Mouse (Mus musculus) naive thymus-derived CD4-positive, alpha-beta T cell, adult 2 months (primary cell): ENCODE data around the gene Rtkn2.

ENCODE experiments used
- DNase-seq: peaks from one replicate; pipeline ENCODE4 v3.0.0-alpha.2; 2011; ENCODE audit warnings: low read depth

The Rtkn2 gene

DNA sequence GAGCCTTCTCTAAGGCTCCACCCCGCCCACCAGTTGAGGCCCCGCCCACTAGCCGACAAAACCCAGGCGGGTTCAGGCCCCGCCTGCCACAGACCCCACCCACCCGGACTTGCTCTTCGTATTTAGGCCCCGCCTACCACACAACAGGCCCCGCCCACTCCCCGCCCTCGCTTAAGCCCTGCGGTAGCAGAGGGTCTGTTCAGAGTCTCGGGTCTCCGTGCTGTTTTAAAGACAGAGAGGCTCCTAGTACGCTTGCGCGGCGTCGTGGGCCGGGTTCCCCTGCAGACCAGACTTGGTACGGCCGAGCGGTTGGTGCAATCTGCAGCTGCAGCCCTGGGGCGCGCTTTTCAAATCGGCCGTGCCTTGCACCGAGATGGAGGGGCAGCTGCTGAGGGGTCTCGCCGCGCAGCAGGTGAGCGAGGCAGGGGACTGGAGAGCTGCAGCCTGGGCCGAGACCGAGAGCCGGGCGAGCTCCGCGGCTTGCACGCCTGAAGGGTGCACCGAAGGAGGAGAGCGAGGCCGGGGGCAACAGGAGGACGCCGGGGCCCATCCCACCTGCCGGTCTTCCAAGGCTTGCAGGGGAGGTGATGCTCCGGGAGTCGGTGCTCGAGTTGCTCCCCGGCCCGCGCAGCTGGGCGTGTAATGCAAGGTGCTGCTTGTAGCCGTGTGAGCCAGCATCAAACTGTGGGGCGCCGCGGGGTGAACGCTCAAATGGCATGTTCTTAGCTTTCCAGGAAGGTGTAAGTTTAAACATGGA is at the start of gene Rtkn2:
Gene Rtkn2, plus strand, starts transcription at position 170 of the 757 bp plus-strand sequence.
- peak; percentile 92 for DNase-seq

DNA sequence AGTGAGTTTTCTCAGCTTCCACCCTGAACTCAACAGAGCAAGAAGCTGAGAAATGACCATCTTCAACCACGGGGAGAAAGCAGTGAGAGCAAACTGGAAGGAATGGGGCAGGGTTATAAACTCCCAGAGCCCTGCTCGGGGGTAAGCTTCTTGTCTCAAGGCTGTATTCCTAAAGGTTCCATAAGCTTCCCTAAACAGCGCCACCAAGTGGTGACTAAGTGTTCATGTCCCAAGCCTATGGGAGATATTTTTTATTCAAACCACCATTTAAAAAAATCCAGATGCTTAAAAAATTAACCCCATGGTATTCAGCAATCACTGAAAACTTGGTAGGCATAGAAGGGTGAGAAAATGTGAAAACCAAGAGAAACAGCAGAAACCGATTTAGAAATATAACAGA is 48.0 kb upstream of the Rtkn2 start:
- no peak for DNase-seq

- DNase-seq = no peak
Observed at GRCm38 (mm10) chr10:67932780-67933179, 46.6 kb upstream of the Rtkn2 start.

- DNase-seq = no peak
Observed at GRCm38 (mm10) chr10:67936944-67937343, 42.4 kb upstream of the Rtkn2 start.

GRCm38 (mm10) chr10:67937775-67938174 is 41.6 kb upstream of the Rtkn2 start:
- no peak for DNase-seq

GRCm38 (mm10) chr10:67939546-67939945 is 39.8 kb upstream of the Rtkn2 start:
- DNase-seq = no peak

DNA sequence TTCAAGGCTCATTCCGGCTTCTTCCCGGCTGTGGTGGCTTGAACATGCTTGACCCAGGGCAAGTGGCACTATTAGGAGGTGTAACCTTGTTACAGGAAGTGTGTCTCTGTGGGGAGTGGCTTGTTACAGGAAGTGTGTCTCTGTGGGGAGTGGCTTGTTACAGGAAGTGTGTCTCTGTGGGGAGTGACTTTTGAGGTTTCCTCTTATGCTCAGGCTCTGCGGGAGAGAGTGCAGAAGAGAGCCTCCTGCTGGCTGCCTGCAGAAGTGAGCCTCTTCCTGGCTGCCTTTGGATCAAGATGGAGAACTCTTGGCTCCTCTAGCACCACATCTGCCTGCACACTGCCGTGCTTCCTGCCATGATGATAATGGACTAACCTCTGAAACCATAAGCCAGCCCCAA is 35.9 kb upstream of the Rtkn2 start:
- peak; percentile 18 for DNase-seq

DNA sequence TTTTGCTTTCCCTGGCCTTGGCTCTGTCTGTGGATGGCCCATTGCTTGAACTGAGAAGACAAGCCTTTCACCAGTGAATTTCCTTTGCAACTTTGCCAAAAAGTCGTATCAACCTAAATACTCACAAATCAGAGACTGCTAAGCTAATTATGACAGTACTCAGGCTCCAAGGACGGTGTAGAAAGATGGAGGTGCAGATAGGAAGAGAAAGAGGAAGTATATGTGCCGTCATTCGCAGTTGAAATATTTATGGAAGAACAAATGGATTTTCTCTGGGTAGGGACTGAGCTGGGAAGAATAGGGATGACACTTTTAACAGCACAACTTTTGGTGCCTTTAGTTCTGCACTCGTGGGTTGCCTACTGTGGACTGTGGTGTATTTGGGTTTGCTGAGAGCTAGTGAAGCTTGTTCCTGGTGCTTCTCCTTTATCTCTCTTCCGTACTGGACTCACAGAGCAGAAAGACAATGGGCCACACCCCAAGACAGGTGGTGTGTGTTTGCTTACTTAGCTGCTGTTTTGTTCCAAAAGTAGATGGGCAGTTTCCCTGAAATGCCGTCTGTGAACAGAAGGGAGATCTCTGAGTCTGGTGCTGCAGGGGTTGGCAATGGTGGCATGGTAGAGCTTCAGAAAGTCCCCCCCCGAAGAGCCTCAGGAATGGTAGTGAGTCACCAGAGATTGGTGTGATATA is 29.2 kb upstream of the Rtkn2 start:
- DNase-seq = no peak

DNA sequence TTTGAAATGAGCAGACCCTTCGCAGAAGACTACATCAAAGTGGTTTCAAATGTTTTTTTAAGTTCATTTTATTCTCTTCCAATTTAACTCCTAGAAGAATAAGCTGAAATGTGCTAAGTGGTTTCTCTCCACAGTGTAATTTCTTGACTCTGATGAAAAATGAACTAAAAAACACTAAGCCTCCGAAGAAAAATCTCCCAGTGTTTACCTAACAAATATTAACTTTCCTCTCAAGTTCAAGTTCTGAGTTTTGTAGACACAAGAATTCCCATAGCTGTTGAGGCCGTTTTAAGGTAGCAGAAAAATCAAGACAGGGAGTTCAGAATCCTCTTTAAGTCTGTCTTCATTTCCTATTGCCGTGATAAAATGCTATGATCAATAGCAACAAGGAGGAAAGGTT is 27.7 kb upstream of the Rtkn2 start:
- no peak for DNase-seq

DNA sequence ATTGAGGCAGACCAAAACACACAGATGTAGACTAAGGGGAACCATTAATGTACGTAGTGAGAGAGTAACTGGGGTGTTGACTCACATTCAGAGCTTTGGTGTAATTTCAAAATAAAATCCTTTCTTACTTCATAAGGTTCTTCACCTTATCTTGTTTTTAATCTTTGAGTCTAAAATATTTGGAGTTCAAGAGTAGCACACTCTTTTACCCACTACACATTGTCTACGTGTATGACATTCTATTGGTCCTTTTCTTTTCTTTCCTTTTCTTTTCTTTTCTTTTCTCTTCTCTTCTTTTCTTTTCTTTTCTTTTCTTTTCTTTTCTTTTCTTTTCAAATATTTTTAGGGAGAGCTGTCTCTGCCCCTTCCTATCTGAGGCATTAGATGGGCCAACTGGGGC is 23.4 kb upstream of the Rtkn2 start:
- DNase-seq = no peak

DNA sequence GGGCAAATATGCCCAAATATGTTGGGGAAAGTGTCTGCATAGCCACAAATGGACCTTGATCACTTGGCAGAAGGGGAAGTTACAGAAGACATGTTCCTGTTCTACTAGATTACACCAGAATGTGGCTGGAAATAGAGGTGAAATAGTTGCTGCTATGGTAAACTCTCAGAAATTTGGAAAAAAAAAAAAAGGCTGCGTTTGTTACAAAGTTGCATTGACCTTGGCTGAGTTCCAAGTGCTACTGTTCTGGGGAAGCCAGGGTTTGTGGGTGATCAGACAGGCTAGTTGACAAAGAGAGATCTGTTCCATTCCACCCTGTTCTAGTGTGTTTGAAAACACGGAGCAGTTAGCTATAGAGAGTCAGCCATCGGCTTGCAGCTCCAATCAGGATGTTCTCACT is 19.4 kb upstream of the Rtkn2 start:
- DNase-seq = no peak

GRCm38 (mm10) chr10:67962496-67962895 is 16.9 kb upstream of the Rtkn2 start:
- no peak for DNase-seq

DNA sequence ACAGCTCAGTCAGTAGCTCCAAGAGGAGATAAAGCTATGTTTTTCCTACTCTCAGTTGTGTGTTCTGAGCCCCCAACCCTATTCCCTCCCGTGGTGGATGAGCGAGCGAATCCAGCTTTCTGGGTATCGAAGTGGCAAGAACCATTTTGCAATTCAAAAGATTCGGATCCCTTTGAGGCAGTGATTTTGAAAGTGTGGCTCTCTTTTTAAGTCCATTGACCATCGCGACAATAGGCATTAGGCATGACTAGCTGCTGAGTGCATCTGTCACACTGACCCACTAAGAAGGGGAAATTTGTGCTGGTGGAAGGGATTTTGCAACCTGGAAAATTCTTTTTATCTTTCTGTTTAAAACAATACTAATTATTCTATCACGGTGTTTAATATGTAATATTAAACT is 15.3 kb upstream of the Rtkn2 start:
- no peak for DNase-seq

DNA sequence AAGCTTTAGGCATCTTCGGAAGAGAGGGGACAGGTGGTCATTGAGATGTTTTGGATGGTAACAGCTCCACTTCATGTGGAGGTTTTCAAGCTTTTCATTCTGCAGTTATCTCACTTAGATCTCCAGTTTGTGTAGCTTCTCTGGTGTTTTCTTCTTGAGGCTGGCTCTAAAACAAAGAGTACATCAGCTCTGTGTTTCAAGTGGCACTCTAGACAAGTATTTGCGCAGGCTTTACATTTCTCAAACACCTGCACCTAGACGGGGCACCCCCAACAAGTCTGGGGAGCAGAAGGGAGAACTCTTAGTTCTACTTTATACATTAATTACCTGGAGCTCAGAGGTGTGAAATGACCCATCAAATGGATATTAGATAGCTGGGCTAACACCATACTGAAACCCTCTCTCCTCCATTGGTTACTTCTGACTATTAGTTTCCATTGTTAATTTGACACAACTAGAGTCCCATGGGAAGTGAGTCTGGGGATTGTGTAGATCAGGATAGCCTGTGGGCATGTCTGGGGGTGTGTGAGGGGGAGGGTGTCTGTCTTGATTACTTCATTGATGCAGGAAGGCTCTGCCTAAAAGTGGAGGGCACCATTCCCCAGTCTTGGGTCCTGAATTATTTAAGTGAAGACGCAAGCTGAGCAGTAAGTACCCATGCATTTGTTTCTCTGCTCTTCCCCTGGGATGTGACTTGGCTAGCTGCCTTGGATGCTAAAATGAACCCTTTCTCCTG is 14.0 kb upstream of the Rtkn2 start:
- no peak for DNase-seq

DNA sequence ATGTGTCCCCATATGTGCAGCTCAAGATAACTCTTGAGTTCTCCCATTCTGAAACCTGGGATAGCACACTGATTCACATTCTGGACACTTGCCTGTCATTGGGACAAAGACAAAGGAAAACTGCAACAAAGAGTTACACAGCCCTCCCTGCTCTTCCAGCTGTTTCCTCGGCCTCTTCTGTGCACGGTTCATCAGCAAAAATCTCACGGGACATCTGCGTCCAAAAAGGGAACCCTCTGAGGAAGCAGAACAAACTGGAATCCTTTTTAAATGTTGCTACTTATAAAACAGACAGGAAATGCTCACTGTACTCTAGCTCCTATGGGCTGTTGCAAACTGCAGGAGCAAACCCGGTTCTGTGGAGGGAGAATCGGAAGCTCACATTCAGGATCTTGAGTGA is 13.3 kb upstream of the Rtkn2 start:
- no peak for DNase-seq

DNA sequence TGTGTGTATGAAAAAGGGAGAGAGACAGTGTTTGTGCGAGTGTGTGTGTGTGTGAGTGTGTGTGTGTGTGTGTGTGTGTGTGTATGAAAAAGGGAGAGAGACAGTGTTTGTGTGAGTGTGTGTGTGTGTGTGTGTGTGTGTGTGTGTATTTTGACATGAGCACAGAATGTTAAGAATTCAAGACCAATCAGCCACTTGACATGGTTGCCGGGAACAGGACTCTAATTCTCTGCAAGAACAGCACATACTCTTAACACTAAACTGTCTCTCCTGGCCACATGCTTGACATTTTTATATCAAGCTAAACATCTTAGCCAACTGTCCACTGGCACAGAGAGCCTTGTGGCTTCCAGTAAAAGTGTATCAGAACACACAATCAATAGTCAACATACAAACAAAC is 12.4 kb upstream of the Rtkn2 start:
- DNase-seq = no peak

GRCm38 (mm10) chr10:67971166-67971796 is 8.1 kb upstream of the Rtkn2 start:
- no peak for DNase-seq

DNA sequence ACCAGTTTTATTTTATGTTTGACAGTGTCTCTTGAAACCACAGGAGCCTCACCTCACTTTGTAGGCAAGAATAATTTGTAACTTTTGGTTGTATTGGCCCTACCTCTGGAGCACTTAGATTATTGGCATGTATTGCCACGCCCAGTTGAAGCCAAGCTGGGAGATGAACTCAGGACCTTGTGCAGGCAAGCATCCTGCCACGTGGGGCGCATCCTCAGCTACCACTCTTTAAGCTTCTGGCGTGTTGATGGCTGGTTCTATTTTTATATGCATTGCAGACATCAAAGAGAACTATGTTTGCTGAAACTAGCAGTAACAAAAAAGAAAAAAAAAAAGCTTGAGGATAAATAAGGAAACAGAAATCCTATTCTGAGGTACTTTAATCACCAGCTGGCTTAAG is 2.1 kb upstream of the Rtkn2 start:
- DNase-seq = peak; percentile 64

DNA sequence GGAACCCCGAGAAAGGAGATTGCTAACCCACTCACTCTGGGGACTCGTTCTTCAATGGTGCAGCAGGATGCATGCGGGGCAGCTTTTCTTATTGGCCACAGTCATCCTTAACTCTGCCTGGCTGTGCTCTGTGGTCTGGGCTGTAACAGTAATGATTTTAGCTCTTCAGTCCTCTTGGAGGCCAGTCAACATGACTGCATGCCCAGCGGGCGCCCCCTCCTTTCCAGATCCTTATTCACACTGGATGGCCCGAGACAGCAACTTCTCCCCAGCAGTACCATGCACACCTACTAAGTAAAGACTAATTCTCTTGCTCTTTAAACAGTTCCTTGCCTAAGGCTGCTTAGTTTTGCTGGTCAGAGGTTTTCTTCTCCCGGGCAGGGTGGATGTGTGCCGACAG is 4.4 kb downstream of the Rtkn2 start:
- DNase-seq = no peak

DNA sequence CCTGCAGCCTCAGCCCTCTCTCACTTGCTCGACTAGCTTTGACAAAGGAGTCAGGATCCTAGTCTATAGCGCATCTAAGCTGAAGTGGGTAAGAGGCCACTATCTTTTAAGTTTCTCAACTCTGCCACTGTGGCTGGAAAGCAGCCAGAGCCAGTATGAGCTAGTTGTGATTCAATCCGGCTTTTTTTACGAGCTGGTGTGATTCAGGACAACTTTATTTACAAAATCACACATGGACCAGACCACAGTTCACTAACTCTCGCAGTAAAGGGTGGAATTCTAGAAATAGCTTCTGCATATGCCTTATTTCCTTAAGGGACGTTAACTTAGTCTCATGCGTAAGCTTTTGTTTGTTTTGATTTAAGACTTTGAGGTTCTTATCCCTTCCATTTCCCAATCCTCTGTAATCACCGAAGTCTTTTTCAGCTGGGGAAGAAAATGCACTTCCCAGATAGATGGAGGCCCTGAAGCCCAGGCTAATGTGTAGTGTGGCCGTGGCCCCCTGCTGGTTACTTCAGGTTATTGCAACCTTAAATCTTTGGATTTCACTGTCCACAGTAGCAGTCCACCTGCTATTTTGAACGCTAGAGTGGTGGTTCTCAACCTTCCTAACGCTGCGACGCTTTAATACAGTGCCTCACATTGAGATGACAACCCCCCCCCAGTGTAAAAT is 5.0 kb downstream of the Rtkn2 start:
- DNase-seq = peak; percentile 76

- no peak for DNase-seq
Observed at GRCm38 (mm10) chr10:67985100-67985499, 5.7 kb downstream of the Rtkn2 start.

DNA sequence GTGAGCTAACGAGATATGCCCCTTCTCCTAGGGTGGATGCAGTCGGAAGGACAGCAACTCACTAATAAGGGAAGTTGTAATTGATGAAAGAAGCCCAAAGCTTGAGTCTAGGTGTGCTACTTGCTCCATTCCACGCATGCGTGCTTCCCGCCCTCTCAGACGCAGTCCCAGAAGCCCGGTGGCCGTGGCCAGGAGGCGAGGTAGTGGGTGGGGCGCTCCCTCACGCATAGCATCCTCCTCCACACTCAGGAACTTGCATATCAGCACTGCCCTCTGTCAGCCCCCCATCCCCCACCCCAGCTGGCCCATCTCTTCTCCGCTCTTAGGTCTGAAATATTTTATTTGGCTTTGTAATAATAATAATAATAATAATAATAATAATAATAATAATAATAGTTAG is 16.0 kb downstream of the Rtkn2 start:
- DNase-seq = no peak
